Mouse (Mus musculus) right cerebral cortex, adult 2 months (tissue): ENCODE results near the gene Trim6.
A peak's percentile ranks its signal among the peaks of the same experiment; 100 is the strongest.
"Not testable (repeated sequence)": the region's sequence is repeated elsewhere in the genome, so short reads cannot be mapped to it uniquely, and the experiment has no call there.

Source experiments
- DNase-seq, 2 experiments: peaks; one replicate each; pipeline ENCODE4 v3.0.0; 2021 to 2022; ENCODE audit warnings: low spot score in 2 of 2

Gene Trim6

GRCm38 (mm10) chr7:104218701-104219569 lies at the start of gene Trim6:
Trim6 (plus strand) TSS chr7:104218793.
- DNase-seq = peak in 1 of 2 experiments; percentile 9

GRCm38 (mm10) chr7:104169634-104170204 lies 48.9 kb upstream of the Trim6 start:
- no peak for DNase-seq

- DNase-seq = no peak
These were observed 43.5 kb upstream of the Trim6 start for GRCm38 (mm10) chr7:104175085-104175484.

- DNase-seq = no peak
These were observed 40.1 kb upstream of the Trim6 start for GRCm38 (mm10) chr7:104178422-104179054.

GRCm38 (mm10) chr7:104179074-104179473 lies 39.5 kb upstream of the Trim6 start:
- DNase-seq = no peak

- no peak for DNase-seq
These were observed 35.3 kb upstream of the Trim6 start, which contains the start of gene Olfr648 for GRCm38 (mm10) chr7:104183292-104183691. Olfr648 (minus strand) TSS chr7:104183392.

- no peak for DNase-seq
These were observed 27.3 kb upstream of the Trim6 start for GRCm38 (mm10) chr7:104191275-104191674.

GRCm38 (mm10) chr7:104195885-104196284 lies 22.7 kb upstream of the Trim6 start, which contains the start of gene Olfr649:
Olfr649 (minus strand) TSS chr7:104195985.
- DNase-seq = no peak

- DNase-seq = peak; percentile 19 to 39
These were observed 18.8 kb upstream of the Trim6 start for GRCm38 (mm10) chr7:104199822-104200221.

- DNase-seq = no peak
These were observed 12.4 kb upstream of the Trim6 start for GRCm38 (mm10) chr7:104206197-104206596.

GRCm38 (mm10) chr7:104216011-104216535 lies 2.5 kb upstream of the Trim6 start:
- no peak for DNase-seq

- no peak for DNase-seq
These were observed 712 bp upstream of the Trim6 start for GRCm38 (mm10) chr7:104217881-104218280.

- no peak for DNase-seq
These were observed 12.6 kb downstream of the Trim6 start for GRCm38 (mm10) chr7:104231203-104231602.

GRCm38 (mm10) chr7:104240857-104241256 lies 22.3 kb downstream of the Trim6 start:
- DNase-seq = no peak

GRCm38 (mm10) chr7:104243616-104244015 lies 25.0 kb downstream of the Trim6 start:
- no peak for DNase-seq

GRCm38 (mm10) chr7:104244287-104245181 lies 25.9 kb downstream of the Trim6 start, which contains the start of gene Trim34a:
Trim34a (plus strand) TSS chr7:104244457.
- peak; percentile 6 to 10 for DNase-seq

- DNase-seq = not testable (repeated sequence)
These were observed 41.8 kb downstream of the Trim6 start for GRCm38 (mm10) chr7:104260380-104260779.

GRCm38 (mm10) chr7:104265335-104265734 lies 46.7 kb downstream of the Trim6 start:
- DNase-seq = not testable (repeated sequence)

- DNase-seq = not testable (repeated sequence)
These were observed 60.8 kb downstream of the Trim6 start for GRCm38 (mm10) chr7:104279361-104279760.
